Mouse (Mus musculus): ENCODE results near the gene Psme3.
A peak's percentile ranks its signal among the peaks of the same experiment; 100 is the strongest.
"Not testable (repeated sequence)": the region's sequence is repeated elsewhere in the genome, so short reads cannot be mapped to it uniquely, and the experiment has no call there.

The Psme3 gene

GRCm38 (mm10) chr11:101314567-101314966 lies 1.4 kb upstream of the Psme3 start:
- no peak for DNase-seq

GRCm38 (mm10) chr11:101315082-101315650 lies 847 bp upstream of the Psme3 start:
- no peak for DNase-seq

GRCm38 (mm10) chr11:101316501-101316917 lies 496 bp downstream of the Psme3 start:
- DNase-seq = no peak

GRCm38 (mm10) chr11:101323609-101324008 lies 7.6 kb downstream of the Psme3 start:
- peak; percentile 66 to 89 for DNase-seq

DNA sequence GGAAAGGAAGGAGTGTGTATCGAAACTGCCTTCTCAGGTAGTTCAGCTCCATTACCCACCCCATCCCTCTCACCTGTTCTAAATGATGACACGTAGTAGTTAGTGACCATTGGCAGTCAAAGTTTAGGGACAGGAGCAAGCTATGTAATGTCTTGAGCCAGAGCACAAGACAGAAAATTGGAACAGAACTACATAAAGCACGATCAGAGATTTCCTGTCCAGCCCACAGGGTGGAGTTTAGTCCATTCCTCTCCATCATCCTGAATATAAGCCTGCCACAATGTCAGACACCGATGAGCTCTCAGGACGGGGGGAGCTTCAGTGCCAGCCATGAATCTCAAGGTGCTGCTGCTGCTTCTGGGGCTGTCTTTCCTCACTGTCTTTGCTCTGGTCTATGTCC lies 8.8 kb downstream of the Psme3 start, which contains the start of gene Aoc2:
Gene Aoc2 (plus strand): TSS at position 301 of the 400 bp plus-strand sequence.
- no peak for DNase-seq

DNA sequence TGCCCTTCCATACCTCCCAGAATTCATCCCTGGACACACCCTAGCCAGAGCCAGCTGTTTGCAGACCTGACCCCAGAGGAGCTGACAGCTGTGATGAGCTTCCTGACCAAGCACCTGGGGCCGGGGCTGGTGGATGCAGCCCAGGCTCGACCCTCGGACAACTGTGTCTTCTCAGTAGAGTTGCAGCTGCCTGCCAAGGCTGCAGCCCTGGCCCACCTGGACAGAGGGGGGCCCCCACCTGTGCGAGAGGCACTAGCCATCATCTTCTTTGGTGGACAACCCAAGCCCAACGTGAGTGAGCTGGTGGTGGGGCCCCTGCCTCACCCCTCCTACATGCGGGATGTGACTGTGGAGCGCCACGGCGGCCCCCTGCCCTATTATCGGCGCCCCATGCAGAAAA lies 9.2 kb downstream of the Psme3 start:
- not testable (repeated sequence) for DNase-seq

- DNase-seq = no peak
Observed at GRCm38 (mm10) chr11:101326147-101326546, 10.1 kb downstream of the Psme3 start.

- DNase-seq = no peak
Observed at GRCm38 (mm10) chr11:101327311-101327710, 11.3 kb downstream of the Psme3 start.

DNA sequence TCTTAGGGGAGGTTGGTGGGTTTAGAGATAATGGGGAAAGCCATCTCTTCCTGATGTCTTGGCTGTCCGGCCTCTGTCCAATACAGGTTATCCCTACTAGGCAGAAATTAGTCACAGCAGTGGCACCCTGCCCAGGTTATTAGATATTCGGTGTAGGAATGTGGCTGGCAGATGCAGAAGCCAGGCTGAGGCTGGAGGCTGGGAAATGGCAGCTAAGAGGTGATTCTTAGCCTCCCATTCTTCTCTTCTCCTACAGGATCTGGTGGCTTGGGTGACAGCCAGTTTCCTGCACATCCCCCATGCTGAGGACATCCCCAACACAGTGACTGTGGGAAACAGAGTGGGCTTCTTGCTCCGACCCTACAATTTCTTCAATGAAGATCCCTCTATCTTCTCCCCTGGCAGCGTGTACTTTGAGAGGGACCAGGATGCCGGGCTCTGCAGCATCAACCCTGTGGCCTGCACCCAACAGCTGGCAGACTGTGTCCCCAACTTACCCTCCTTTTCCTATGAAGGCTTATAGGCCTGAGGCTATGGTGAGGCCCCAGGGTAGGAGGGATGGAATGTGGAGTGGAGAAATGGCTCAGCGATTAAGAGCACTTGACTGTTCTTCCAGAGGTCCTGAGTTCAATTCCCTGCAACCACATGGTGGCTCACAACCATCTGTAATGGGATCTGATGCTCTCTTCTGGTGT lies 13.1 kb downstream of the Psme3 start:
- peak in 1 of 2 experiments; percentile 42 for DNase-seq

DNA sequence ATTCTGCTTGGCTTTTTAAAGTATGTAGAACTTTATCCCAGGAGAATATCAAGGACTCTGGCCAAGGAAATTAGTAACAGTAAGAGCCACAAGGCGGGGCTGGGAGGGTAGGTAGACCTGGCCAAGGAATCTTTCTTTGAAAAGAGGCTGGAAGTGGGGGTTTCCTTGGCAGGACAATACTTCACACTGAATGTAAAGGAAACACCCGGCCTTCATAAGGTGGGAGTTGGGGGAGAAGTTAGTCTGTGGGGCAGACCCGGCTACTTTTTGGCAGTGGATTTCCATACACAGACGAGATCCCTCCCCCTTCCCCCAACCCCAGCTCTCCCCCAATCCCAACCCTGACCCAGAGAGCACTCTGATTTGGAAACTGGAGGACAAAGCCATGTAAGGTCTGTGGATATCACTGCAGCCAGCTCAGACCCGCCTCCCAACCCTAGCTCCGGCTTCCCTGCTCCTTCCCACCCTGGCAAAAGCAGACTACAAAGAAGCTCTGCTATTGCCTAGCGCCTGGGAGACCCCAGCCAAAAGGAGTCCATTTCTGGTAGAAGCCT lies 14.4 kb downstream of the Psme3 start, which contains the start of gene Aoc3:
Gene Aoc3 (plus strand): TSS at position 235 of the 554 bp plus-strand sequence.
- no peak for DNase-seq

GRCm38 (mm10) chr11:101330961-101331360 lies 14.9 kb downstream of the Psme3 start:
- not testable (repeated sequence) for DNase-seq

DNA sequence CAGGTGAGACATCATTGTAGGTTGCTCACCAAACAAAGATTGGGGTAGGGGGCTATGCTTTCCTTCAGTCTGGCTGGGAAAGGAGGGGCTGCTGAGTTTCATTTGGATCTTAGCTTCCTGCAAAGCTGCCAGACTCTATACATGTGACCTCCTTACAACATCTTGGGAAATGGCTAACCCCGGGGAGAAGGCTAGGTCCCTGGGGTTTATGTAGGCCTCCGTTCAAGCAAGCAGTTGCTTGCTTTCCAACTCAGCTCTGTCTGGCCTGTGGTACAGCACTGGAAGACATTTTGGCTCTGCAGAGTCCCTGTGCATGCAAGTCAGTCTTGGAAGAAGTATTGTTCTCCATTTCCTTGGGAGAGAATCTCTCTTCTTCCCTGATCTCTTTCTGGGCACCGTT lies 16.5 kb downstream of the Psme3 start:
- no peak for DNase-seq

GRCm38 (mm10) chr11:101334023-101334422 lies 18.0 kb downstream of the Psme3 start:
- no peak for DNase-seq

DNA sequence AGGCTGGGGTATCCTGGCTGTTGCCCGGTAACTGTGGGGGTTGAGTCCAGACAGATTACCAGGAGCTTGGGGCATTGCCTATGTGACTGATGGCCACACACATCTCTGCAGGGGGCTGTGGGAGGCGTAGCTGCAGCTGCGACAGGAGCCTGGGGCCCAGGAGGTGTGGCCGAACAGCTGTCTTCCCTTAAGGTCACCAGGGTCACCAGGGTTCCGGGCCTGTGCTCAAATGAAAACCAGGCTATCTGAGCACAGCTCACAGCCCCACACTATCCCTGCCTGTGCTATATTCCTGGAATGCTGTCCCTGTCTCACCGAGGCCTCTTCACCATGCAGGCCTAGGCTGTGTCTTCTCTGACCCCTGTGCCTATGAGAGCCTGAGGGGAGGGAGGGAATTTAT lies 18.5 kb downstream of the Psme3 start:
- DNase-seq = no peak

DNA sequence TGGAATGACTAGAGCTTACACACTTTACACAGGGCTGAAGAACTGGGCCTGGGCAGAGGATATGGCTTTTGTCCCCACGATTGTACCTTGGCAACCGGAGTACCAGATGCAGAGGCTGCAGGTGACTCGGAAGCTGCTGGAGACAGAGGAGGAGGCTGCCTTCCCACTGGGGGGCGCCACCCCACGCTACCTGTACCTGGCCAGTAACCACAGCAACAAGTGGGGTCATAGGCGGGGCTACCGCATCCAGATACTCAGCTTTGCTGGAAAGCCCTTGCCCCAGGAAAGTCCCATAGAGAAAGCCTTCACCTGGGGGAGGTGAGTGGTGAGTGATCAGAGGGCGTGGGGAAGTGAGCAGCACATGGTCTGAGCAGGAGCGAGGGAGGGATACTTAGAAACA lies 19.7 kb downstream of the Psme3 start:
- DNase-seq = peak; percentile 34 to 63

DNA sequence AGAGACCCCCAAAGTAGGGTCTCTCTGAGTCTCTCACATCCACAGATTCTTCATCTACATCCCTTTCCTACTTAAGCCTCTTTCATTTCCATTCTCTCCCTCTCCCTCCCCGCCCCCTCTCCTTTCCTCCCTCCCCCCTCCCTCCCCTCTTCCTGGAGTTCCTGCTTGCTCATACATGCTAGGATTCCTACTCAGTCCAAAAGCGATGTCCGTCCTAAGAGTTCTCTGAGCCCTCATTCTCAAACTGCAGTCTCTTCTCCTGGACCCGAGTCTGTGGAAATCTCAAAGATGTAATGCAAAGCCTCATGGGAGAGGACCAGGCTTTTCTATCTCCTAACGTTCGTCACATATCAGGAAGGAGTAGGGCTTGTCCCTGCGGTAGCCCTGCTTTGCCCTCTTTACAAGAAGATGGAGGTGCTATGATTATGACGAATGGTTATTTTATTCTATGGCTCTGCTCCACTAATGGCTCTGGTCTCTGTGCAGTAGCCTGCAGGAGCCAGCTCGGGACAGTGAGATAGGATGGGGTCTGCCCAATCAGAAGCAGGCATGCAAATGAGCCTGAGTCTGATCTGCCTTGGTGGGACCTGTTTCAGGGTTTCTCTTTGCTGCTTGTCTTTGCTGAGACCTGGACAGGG lies 22.2 kb downstream of the Psme3 start:
- no peak for DNase-seq

GRCm38 (mm10) chr11:101347083-101347775 lies 31.2 kb downstream of the Psme3 start:
- no peak for DNase-seq

- no peak for DNase-seq
Observed at GRCm38 (mm10) chr11:101348774-101349173, 32.8 kb downstream of the Psme3 start.

GRCm38 (mm10) chr11:101349216-101349615 lies 33.2 kb downstream of the Psme3 start:
- DNase-seq = no peak

- no peak for DNase-seq
Observed at GRCm38 (mm10) chr11:101351100-101351720, 35.2 kb downstream of the Psme3 start.

DNA sequence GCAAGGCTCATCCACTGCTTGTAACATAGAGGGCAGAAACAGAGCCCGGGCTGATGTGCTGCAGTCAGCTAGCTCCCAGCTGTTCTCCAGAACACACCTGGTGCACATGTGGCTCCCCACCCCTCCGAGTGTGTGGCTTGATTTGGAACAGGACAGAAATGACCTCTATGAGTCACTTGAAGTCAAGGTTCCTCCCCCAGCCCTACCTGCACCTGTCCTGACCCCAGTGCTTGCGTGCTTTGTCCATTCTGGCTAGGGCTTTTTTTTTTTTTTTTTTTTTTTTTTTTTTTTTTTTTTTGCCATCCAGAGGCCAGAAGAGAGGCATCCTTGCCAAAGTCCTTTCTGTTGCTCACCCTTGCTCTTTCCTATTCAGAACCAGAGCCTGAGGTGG lies 35.7 kb downstream of the Psme3 start:
- peak in 1 of 2 experiments; percentile 45 for DNase-seq

DNA sequence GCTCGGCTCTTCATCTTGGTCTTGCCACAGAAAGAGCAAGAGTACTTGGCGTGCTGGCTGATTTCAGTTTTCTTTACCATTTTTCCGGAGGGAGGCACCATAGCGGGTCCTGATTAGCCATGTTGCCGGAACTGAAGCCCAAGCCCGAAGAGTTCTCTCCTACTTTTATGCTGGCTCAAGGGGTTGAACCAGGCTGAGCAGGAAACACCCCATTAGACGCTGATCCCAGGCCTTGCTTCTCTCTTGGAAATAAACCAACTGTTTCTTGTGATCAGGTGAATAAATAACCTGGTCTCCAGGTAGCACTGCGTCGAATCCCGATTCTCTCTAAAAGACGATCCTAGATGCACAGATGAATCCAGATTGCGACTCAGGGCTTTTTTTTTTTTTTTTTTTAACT lies 37.4 kb downstream of the Psme3 start:
- DNase-seq = peak; percentile 73 to 81
